Mouse (Mus musculus) regulatory T cell (primary cell): Measurements from ENCODE around the gene Mbip.

Experiments
- in situ Hi-C: fragments of 300-600 bp; cut with MboI, MseI; formaldehyde crosslinking; loops from one replicate; pipeline ENCODE4 v1.15.1; 2025; ENCODE audit warnings: high pct_unique_total_duplicates

Gene Mbip

DNA sequence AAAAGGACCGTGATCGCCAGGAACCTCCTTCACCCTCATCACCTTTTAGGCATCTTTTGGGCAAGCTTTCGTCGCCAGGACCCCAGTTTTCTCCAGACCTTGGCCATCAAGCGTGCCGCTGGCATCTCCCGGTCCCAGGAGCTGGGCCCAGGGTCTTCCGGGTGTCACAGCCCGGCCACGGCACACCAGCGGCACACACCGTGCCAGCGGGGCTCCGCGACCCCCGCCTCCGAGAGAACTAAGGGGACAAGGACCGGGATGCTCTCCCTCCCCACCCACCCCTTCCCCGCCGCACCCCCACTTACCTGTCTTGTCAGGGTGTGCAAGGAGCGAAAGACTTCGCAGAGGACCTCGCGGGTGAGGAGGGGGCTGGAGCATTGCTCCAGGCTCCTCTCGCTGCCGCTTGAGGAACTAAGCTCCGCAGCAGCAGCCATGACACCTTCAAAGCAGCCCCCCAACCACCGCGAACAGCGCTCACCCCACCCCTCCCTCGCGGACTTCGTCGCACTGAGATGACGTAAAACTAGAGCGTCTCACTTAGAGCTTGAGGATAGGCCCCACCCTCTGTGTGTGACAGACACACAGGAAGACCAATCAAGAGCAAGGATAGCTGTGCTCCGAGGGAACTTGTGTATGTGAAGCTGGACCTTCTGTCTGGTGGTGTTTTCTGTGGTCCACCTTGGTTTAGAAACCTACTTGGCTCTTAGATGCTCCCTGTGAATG, at the start of gene Mbip:
Gene Mbip (minus strand): TSS at position 528 of the 723 bp plus-strand sequence.
- in situ Hi-C loops = no loop called here

DNA sequence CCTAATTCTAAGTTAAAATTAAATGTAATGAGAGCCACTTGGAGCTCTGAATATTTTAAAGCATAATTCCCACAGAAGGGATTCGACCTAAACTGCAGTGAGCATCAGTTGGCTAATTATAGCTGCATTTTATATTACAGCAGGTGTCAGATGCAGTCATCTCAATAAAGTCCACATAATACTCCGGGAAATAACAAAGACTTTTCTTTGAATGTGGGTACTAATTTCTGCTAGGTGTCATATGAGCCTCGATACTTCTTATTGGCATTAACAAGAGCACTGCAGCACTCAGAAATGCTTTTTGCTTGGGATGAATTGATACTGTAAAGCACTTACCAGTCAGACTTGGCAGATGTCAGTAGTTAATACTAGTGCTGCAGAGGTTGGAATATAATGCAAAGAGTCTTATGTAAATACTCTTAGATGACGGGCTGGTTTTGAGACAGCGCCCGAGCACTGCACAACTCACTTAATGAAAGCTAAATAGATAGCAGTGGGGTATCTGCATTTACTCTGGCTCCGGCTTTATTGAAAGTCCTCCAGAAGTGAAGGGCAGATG, 42.0 kb upstream of the Mbip start:
- in situ Hi-C loops = no loop called here

DNA sequence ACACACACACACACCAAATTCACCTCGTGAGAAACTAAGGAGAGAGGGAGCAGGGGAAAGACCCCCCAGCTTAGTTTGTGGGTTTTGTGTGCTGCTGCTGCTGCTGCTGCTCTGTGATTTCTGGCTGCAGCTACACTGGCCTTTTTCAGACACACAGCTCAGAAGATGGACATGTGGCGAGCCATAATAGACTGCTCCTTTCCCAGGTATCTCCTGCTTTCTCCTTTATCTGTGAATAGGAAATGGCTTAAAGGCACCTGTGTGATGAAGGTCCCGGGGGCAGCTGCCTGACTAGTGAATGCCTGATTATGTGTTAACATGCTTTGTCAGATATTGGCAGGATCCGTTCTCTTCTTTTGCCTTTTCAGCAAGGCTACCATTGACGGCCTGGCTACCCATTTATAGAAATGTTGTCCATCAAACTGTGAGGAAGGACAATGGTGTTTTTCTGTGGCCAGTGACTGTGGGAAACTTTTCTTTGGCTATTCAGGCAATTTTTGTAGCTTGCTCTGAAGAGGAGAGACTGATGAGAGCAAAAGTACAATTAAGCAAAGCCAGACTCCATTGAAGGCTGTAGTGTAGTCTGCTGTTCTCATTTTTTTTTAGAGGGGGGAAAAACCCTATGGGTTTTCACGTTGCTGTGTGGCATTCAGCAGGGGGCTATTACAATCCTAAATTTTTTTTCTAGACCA, 41.4 kb upstream of the Mbip start:
- in situ Hi-C loops = no loop called here

GRCm38 (mm10) chr12:56344771-56345314, 851 bp downstream of the Mbip start:
- in situ Hi-C loops = no loop called here

DNA sequence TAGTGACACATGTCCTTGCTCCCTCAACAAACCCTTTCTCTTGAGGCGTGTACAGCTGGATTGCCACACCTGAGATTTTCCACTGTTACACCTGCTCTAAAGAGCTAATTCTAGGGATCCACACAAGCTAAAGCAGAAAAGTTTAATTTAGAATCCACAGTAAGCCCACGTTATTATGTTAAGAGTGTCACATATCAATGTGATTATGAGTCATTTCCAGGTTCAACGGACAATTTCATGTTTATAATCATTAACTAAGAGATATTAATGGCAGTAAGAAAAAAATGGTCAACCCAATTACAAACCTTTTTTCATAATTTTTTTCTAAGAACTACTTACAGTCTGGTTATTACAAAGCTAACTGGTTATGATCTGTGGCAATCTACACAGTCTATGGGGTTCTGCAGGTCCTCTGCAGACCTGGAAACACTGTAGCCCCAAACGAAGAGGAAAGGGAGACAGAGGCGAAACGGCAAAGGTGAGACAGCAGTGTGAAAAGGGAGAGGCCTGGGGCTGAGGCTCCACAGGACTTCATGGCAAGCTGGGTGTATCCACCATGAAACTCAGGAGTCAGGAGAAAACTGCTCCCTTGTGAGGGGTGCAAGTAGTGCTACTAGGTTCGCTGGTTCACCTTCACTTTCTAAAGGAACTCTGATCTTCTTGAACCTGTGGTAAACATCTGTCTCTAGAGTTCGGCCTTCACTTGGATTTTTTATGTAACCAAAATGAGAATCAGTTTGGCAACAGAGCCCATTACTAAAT, 6.2 kb downstream of the Mbip start:
- in situ Hi-C loops = no loop called here

GRCm38 (mm10) chr12:56333461-56333860, 12.2 kb downstream of the Mbip start:
- in situ Hi-C loops = no loop called here

- in situ Hi-C loops = no loop called here
Measured at GRCm38 (mm10) chr12:56332475-56332874, 13.2 kb downstream of the Mbip start.

- in situ Hi-C loops = no loop called here
Measured at GRCm38 (mm10) chr12:56327448-56327998, 18.2 kb downstream of the Mbip start.

DNA sequence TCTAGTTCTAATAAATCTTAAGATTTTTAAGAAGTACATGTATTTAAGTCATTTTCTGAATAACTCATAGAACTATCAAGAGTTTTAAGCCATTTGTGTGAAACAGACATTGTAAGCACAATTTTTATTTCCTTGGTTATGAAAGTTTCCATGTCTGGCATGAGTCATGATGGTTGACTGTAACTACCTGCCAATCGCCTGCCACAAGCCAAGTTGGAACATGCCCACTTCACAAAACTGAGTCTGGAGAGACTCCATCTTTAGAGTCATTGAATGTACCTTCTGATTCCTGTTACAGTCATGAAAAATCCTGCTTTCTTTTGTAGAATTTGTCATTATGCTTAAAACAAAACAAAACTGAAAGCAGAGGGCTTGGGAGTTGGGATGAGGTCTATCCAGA, 19.8 kb downstream of the Mbip start:
- in situ Hi-C loops = no loop called here

- in situ Hi-C loops = loop anchor here (10.0 to 25.0 kb wide), 2 partner anchors 444 to 918 kb away; partner anchors contain the start of genes Mipol1 and Prps1l3
Measured at GRCm38 (mm10) chr12:56318941-56319340, 26.8 kb downstream of the Mbip start.

DNA sequence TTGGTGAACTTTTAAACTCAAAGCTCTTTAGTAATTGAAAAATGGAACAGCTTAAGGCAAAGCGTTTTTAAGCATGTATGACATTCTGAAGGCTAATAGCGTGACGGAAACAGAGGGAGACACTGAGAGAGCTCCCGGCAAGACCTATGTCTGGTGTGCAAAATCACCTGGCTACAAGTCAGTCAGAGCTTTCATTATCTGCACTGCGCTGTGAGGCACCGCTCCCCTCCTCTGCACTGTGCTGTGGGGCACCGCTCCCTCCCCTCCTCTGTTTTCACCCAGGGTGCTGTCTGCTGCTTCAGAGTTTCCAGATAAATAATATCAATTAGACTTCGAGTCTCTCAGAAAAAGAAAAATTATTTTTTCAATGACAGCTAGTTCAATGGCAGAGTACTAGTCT, 27.6 kb downstream of the Mbip start:
- in situ Hi-C loops = loop anchor here (10.0 to 25.0 kb wide), 2 partner anchors 443 to 919 kb away; partner anchors contain the start of genes Mipol1 and Prps1l3

GRCm38 (mm10) chr12:56305758-56306157, 39.9 kb downstream of the Mbip start:
- in situ Hi-C loops = loop anchor here (25.0 kb wide), 1 partner anchor 932 kb away; the partner anchor contains the start of genes Mipol1 and Prps1l3

DNA sequence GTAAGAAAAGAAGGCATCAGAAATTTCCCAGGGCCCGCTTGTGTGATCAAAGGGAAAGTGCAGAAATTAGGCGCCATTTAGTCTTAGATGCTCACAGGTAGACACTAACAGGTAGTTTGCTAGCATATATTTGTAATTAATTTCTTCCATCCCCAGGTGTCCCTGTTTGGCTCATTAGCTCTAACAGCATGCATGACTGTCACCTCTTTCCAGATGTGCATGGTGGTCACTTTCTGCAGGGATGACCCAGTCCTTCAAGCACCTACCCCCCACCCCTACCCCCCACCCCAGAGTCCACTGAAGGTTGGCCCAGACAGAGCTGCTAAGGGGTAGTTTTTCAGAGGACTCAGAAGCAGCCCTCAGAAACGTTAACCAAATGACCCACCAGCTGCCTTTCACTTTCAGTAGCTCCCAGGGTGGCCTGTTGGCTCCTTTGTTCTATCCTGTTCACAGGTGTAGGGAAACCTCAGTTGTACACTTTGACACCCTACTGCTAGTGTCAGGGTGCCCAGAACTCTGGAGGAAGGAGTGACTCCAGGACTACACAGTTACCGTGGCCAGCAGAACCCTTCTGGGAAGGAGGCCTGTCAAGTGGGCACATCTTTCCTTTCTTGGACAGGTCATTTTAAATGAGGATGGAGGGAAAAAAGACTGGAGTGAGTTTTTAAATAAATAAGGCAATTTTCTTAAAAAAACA, 43.2 kb downstream of the Mbip start:
- in situ Hi-C loops = loop anchor here (25.0 kb wide), 1 partner anchor 935 kb away; the partner anchor contains the start of genes Mipol1 and Prps1l3

GRCm38 (mm10) chr12:56301487-56302293, 44.0 kb downstream of the Mbip start:
- in situ Hi-C loops = loop anchor here (25.0 kb wide), 1 partner anchor 936 kb away; the partner anchor contains the start of genes Mipol1 and Prps1l3

- in situ Hi-C loops = loop anchor here (25.0 kb wide), 1 partner anchor 938 kb away; the partner anchor contains the start of genes Mipol1 and Prps1l3
Measured at GRCm38 (mm10) chr12:56299610-56300009, 46.1 kb downstream of the Mbip start.

- in situ Hi-C loops = no loop called here
Measured at GRCm38 (mm10) chr12:56298919-56299318, 46.8 kb downstream of the Mbip start.

DNA sequence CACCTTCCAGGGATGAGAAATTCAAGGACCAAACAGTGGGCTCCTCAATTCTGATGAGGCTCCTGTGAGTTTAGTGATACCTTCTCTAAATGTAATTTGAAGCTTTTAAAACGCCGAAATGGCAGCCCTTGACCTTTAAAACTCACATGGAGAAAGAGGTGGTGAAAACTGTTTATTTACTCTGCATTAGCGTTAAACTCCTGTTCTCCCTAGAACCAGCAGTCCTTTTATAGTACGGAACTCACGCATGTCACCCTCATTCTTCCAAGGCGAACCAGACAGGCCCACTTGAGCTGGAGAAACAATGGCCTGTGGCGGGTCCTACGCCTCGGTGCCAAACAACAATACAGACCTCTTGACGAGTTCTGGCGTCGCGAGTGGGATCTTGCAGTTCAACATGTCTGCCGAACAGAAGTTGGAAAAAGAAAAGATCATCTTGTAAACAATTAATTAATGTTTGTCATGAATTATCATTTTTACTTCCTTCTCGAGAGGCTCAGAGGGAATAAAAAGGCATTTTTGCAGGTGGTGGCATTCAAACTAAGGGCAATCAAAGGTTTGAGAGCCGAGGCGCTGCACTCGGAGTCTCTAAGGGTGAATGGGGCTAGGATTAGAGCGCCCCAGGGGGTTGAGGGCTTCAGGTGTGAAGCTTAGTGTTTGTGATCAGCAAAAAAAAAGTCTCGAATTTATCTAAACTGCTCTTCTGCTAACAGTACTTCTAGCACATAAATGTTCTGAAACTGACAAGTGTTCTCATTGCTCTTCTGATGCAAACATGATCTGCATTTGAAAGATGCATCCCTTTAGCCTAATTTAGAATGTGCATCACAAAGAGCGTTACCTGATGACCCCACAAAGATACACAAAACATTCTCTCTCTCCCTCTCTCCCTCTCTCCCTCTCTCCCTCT, 47.5 kb downstream of the Mbip start:
- in situ Hi-C loops = no loop called here

GRCm38 (mm10) chr12:56297099-56297498, 48.6 kb downstream of the Mbip start:
- in situ Hi-C loops = no loop called here
